Mouse (Mus musculus): Measurements from ENCODE around the gene Rbl1. TPM values are rescaled to one million over a fixed set of nuclear protein-coding genes. Genes with fewer than 3 reads are reported as not detected.
A peak's percentile ranks its signal among the peaks of the same experiment; 100 is the strongest.

Rbl1 gene
- total RNA-seq, 2 experiments from 2014 or later: 1.6 to 1.7 TPM

DNA sequence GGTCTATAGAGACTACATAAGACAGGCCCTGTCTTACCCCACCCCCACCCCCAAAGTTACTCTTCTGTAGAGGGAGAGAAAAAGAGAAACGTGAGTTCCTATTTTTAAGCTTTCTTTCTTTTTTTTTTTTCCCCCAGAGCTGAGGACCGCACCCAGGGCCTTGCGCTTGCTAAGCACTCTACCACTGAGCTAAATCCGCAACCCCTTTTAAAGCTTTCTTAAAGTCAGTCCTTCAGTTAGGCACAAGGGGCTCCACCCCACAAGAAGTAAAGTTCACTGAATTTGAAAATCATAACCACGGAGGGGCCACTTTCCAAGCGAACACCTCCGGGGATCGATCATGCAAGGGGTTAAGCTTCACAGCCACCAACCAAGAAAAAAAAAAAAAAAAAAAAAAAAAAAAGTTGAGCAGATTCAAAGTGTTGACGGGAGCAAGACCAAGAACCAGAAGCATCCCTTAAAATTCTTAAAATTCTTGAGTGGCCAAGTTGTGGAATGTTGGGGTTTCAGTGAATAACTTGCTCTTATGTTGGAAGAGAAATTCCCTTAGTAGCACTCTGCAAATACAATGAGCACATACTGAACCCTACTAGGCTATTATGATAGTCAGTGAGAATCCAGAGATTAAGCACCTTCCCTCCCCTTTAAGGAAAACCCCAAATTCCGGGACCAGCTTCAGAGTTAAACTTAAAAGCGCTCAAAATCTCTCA, 70.4 kb downstream of the Rbl1 start:
- no peak for DNase-seq

DNA sequence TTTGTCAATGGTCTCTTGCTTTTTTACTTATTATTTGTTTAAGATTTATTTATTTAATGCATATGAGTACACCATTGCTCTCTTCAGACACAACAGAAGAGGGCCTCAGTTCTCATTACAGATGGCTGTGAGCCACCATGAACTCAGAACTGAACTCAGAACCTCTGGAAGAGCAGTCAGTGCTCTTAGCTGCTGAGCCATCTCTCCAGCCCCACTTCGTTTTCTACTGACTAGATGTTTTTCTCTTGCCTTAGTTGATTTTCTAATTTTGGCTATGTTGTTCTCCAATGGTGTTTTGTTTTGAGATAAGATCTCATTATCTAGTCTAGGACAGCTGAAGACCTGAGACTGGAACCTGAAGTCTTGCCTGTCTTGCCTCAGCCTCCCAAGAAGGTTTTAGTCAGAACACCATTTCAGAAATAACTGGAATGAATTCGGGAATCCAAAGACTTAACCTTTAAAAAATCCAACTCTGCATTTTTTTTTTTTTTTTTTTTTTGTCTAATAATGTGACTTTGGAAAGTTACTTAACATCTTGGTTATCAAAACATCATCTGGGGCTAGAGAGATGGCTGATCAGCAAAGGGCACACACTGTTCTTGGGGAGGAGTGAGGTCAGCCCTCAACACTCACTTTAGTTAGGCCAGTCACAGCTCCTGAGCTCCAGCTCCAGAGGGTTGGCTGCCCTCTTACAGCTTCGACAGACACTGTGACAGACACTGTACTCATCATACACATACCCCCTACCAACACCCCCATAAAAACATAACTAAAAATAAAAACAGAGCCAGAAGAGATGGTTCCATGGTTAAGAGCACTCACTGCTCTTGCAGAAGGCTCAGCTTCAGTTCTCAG, 71.4 kb downstream of the Rbl1 start:
- DNase-seq: no peak

GRCm38 (mm10) chr2:157132086-157132485, 72.2 kb downstream of the Rbl1 start:
- DNase-seq: no peak

DNA sequence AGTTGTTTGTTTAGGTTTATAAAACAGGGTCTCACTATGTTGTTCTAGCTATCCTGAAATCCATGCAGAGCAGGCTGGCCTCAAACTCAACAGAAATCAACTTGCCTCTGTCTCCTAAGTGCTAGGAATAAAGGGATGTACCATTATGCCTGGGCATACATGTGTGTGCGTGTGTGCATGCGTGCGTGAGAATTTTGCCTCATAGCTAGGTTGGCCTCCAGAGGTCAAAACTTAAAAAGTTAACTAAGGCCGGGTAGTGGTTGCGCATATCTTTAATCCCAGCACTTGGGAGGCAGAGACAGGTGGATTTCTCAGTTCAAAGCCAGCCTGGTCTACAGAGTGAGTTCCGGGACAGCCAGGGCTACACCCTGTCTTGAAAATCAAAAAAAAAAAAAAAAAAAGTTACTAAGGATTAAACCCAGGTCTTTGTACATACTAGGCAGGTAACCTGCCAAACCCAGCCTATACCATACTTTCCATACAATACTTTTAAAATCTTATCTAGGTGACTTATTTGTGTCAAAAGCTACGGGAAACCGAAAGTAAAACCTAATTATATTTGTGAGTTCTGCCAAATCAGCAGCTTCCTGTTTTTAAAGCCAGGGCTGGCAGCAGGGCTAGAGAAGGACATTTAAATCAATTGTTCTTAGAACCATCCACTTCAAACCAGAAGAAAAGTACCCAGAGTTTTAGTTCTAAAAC, 73.4 kb downstream of the Rbl1 start:
- DNase-seq: peak; percentile 64 to 74

GRCm38 (mm10) chr2:157129601-157130164, 74.7 kb downstream of the Rbl1 start:
- peak in 1 of 2 experiments; percentile 23 for DNase-seq

GRCm38 (mm10) chr2:157129096-157129495, 75.2 kb downstream of the Rbl1 start:
- no peak for DNase-seq

DNA sequence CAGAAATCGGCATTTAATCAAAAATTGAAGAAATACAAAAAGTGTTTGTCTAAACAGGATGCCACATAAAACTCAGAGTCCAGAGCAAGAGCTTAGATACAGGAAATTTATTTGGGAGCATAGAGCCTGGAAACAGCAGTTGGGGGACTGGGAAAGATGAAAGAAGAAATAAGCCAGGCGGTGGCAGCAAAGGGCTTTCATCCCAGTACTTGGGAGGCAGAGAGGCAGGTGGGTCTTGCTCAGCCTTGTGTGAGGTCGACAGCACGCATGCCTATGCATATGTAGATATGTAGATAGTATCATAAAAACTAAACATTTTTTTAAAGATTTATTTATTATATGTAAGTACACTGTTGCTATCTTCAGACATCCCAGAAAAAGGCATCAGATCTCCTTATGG, 76.3 kb downstream of the Rbl1 start:
- no peak for DNase-seq

DNA sequence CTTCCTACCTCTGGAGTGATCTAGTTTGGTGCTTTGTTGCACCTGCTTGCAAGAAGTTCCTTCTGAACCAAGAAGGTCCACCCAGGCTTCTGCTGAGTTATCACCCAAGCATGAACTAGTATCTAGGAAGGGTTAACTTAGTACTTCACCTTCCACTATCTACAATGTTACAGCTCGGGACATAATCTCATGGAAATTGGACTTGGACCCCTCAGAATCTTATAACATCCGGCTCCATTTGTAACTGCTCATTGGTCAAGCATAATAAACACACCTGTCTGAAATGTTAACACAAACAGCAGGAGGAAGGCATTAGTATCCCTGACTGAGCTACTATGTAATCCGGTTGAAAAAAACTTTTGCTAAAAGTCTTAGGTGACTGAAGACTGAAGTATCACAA, 77.0 kb downstream of the Rbl1 start:
- no peak for DNase-seq

DNA sequence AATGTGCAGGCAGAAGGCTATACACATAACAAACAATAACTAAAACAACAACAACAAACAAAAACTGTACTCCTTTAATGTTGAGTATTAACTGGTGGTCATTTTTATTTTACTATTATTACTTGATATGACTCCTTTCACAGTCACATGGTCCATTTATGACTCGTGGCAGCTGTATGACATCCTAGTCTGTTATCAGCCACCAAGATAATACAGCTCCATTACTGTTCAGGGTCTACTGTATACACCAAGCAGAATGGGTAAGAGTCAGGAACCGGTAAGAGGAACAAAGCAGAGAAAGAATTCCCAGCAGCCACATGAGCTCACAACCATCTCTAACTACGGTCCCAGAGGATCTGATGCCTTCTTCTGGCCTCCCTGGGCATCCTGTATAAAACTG, 79.1 kb downstream of the Rbl1 start:
- DNase-seq: no peak

GRCm38 (mm10) chr2:157121766-157122165, 82.6 kb downstream of the Rbl1 start:
- no peak for DNase-seq

DNA sequence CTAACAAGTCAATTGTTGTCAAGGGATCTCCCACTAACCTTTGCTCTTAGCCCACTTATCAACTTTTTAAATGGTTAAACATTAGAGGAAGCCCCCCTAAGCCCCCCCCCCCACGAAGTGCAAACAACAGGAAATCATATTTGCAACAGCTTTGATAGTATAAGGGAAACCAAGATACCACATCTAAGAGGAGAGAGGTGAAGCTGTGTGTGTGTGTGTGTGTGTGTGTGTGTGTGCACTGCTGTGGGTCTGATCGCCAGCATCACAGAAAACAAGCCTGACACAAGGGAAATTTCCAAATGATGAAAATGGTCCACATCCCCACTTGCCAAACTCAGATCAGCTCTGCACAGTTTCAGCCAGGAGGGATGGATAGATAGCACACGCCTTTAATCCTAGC, 85.3 kb downstream of the Rbl1 start:
- no peak for DNase-seq

DNA sequence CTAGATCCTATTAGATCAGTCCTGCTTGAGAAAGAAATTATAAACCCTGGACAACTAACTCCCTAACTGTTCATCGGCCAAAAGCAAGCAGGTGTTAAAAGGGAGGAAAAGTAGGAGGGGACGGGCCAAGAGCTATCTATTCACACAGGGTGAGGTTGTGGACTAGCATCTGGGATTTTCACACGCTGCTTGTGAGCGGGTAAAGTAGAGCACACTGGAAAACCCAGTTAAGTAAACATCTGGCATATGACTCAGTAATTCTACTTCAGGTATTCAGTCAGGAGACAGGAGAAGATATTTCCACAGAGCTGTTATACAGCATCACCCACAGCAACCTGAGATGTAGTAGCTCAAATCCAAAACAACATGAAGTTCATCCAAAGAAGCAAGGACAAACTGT, 85.8 kb downstream of the Rbl1 start:
- no peak for DNase-seq

- peak in 1 of 2 experiments; percentile 47 for DNase-seq
Observed at GRCm38 (mm10) chr2:157116964-157117363, 87.4 kb downstream of the Rbl1 start.

DNA sequence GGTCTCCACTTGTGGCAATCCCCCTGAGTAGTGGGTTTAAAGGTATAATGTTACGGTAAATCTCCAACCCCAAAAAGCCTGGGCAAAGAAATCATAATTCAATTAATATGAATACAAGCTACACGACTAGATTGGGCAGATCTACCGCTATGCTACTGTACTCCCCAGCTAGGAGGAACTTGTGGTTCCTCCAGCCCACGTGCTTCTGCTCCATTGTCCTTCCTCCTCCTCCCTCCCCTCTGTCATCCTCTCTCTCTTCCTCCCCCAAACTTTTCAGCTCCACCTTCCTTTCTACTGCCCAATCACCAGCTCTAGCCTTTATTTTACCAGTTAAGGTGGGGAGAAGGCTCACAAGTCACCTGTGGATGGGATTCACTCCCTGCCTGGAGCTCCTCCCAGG, 96.1 kb downstream of the Rbl1 start:
- no peak for DNase-seq

DNA sequence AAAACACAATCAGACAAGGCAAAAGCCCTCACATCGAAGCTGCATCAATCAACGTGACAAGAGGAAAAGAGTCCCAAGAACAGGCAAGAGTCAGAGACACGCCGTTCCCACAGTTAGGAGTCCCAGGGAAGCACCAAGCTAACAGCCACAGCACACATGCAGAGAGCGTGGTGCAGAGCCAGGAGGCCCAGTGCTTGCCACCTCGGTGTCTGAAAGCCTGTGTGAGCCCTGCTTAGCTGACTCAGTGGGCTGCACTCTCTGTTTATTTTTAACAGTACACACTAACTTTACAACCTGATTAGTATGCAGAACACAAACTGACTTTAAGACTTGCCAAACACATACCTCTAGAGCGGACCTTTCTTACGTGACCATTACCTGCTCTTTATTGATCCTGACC, 99.9 kb downstream of the Rbl1 start:
- DNase-seq: no peak

GRCm38 (mm10) chr2:157102256-157102655, 102.1 kb downstream of the Rbl1 start:
- no peak for DNase-seq

- no peak for DNase-seq
Observed at GRCm38 (mm10) chr2:157101650-157102049, 102.7 kb downstream of the Rbl1 start.

GRCm38 (mm10) chr2:157100319-157100605, 104.1 kb downstream of the Rbl1 start:
- DNase-seq: no peak

- DNase-seq: peak in 1 of 2 experiments; percentile 27
Observed at GRCm38 (mm10) chr2:157099532-157100318, 104.6 kb downstream of the Rbl1 start.

All from heart, adult 18-20 months (tissue).